Mouse (Mus musculus): ENCODE results near the gene Cped1. TPM values are rescaled to one million over a fixed set of nuclear protein-coding genes. Genes with fewer than 3 reads are reported as not detected.
A peak's percentile ranks its signal among the peaks of the same experiment; 100 is the strongest.

Gene Cped1
- polyA plus RNA-seq, 1 experiment from 2014 or later = 74.8 TPM

DNA sequence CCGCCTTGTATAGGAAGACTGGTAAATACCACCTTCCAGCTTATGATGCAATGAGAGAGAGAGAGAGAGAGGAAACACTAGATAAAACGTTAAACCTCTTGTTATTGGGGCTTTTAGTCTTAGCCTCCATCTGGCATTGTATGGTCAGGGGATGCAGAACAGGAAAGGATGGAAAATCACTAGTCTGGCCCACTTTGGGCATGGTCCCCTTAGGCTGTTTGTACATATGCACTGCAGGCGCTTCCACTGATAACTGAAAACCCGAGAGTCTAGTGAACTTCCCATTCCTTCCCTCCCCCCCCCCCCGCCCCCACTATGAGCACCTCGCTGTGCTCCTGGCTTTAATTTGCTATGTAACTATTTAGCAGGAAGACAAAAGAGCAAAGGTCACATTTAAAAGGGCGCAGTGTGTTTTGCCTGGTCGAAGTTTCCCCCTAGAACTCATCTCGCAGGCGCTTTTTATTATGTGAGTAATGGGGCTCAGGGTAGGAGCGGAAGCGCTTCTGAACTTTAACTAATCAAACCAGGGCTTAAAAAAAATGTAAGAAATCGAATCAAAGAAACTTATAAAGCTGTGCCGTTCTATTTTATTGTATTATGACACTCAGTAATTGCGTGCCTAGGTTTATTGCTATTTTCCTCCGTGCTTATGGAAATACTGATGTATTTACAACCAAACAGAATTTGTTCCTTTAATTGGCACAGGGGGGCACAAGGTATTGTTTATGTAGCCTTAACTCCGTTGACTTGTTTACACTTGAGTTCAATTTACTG lies 40.1 kb downstream of the Cped1 start:
- no peaks in the 10 kb centered on the region for H3K36me3 ChIP-seq (ENCODE audit: control insufficient read depth, insufficient read depth, low read length)
- DNase-seq (ENCODE audit: low spot score) (peak; percentile 73), ATAC-seq (ENCODE audit: insufficient number of reproducible peaks, low FRiP score, low TSS enrichment, low read depth) (peak; percentile 90)
- H3K9ac ChIP-seq (ENCODE audit: low read length) = no peak overlapping the region; the same call in 1 of the 2 replicates
- H3K4me3 ChIP-seq (ENCODE audit: low read depth, low read length) = no peak overlapping the region
- H3K4me1 ChIP-seq (ENCODE audit: control insufficient read depth, insufficient read depth, low read length) = peaks cover 14% of the 10 kb centered on the region
- H3K27me3 ChIP-seq (ENCODE audit: control insufficient read depth, insufficient read depth, low read length) = no peaks in the 10 kb centered on the region
- peak overlapping the region; percentile 36 for H3K4me2 ChIP-seq (ENCODE audit: low read depth, severe bottlenecking)
- 2% methylated on average over 17 of the region's 17 CpGs for WGBS
- H3K27ac ChIP-seq (replicated peaks; ENCODE audit: low read depth, low read length) = peak overlapping the region; percentile 89
- no peaks in the 10 kb centered on the region for H3K9me3 ChIP-seq (ENCODE audit: control insufficient read depth, low read length)

DNA sequence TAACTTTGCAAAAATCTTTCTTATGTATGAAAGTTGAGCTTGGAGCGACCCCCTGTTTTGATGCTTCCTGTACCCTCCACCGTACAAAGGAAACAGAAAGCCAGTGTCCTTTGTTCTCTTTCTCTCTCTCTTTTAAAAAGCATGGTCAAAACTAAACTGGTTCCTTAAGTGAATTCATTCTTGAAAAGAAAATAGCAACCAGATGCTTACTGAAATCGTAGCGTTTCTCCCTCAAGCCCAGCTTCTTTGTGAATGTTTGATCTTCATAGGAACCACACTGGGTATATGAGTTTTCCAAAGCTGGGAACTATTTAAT lies 40.6 kb downstream of the Cped1 start:
- Histone ChIP-seq H3K4me1 (ENCODE audit: control insufficient read depth, insufficient read depth, low read length) (peaks cover 12% of the 10 kb centered on the region), H3K4me2 (ENCODE audit: low read depth, severe bottlenecking) (peak overlapping the region; percentile 36; the same call in 1 of the 2 replicates), H3K9me3 (ENCODE audit: control insufficient read depth, low read length) (no peaks in the 10 kb centered on the region), H3K9ac (ENCODE audit: low read length) (no peak overlapping the region; the same call in 1 of the 2 replicates), H3K4me3 (ENCODE audit: low read depth, low read length) (no peak overlapping the region), H3K27ac (replicated peaks; ENCODE audit: low read depth, low read length) (peak overlapping the region; percentile 89), H3K27me3 (ENCODE audit: control insufficient read depth, insufficient read depth, low read length) (no peaks in the 10 kb centered on the region), H3K36me3 (ENCODE audit: control insufficient read depth, insufficient read depth, low read length) (no peaks in the 10 kb centered on the region)
- 7% methylated on average over 4 of the region's 4 CpGs for WGBS
- ATAC-seq (ENCODE audit: insufficient number of reproducible peaks, low FRiP score, low TSS enrichment, low read depth) (peak; percentile 57), DNase-seq (ENCODE audit: low spot score) (peak; percentile 56)

DNA sequence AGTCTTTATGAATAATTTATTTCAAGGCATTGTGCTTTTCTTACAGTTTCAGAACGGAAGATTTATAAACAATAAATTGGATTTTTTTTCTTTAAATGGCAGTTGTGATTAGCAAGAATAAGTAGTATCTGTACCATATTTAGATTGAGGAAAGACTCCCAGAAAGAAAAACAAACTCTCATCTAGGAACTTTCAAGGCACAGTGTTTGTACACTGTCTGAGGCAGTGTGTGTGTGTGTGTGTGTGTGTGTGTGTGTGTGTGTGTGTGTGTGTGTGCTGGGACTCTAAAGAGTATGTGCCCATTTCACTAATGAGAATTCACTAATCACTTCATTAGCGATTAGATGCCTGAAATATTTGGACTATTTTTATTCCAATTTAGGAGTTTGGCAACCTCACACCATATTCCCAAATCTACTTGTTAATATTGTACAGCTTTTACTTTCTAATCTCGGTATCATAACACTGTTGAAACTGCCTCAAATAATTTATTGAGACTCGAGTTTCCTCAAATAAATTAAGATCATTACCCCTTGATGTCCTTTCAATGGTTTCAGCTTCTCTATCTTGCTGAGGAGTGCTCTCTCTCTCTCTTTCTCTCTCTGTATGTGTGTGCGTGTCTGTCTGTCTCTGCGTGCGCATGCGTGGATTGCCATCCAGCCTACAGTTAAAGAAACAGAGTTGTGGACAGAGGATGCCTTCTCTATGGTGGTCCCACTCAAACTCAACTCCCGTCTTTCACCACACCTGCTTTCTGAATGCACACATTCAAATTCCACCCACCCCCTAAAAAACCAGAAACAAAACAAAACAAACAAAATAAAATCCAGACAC lies 41.3 kb downstream of the Cped1 start:
- H3K9me3 ChIP-seq (ENCODE audit: control insufficient read depth, low read length) = no peaks in the 10 kb centered on the region
- no peak overlapping the region for H3K4me3 ChIP-seq (ENCODE audit: low read depth, low read length)
- peaks cover 12% of the 10 kb centered on the region for H3K4me1 ChIP-seq (ENCODE audit: control insufficient read depth, insufficient read depth, low read length)
- peak overlapping the region; percentile 17 for H3K4me2 ChIP-seq (ENCODE audit: low read depth, severe bottlenecking)
- H3K36me3 ChIP-seq (ENCODE audit: control insufficient read depth, insufficient read depth, low read length) = no peaks in the 10 kb centered on the region
- peak overlapping the region; percentile 72 for H3K27ac ChIP-seq (replicated peaks; ENCODE audit: low read depth, low read length)
- no peak for ATAC-seq (ENCODE audit: insufficient number of reproducible peaks, low FRiP score, low TSS enrichment, low read depth)
- 33% methylated on average over 9 of the region's 9 CpGs for WGBS
- no peaks in the 10 kb centered on the region for H3K27me3 ChIP-seq (ENCODE audit: control insufficient read depth, insufficient read depth, low read length)
- DNase-seq (ENCODE audit: low spot score) = no peak
- no peak overlapping the region for H3K9ac ChIP-seq (ENCODE audit: low read length)

DNA sequence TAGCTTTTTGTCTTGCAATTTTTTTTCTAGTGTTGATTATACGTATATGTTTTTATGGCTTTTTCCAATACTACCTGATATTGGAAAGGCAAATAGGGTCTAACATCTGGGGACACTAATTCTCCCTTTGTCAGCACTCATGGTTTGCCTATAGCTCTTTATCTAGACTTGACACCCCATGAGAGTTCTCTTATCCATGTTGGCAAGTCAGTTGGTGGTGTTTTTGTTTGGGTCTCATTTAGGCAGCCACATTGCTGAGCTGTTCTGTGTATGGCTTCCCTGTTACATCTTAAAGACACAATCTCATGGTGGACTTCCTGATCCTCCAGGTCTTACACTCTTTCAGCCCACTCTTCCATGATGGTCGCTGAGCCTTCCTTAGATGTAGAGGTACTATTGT lies 42.1 kb downstream of the Cped1 start:
- Histone ChIP-seq H3K4me3 (ENCODE audit: low read depth, low read length) (no peak overlapping the region), H3K4me1 (ENCODE audit: control insufficient read depth, insufficient read depth, low read length) (peaks cover 12% of the 10 kb centered on the region), H3K27ac (replicated peaks; ENCODE audit: low read depth, low read length) (0 out of 2 replicates have a peak overlapping the region, but pooled peaks have one; percentile 36), H3K4me2 (ENCODE audit: low read depth, severe bottlenecking) (no peak overlapping the region), H3K27me3 (ENCODE audit: control insufficient read depth, insufficient read depth, low read length) (no peaks in the 10 kb centered on the region), H3K9ac (ENCODE audit: low read length) (no peak overlapping the region), H3K36me3 (ENCODE audit: control insufficient read depth, insufficient read depth, low read length) (no peaks in the 10 kb centered on the region), H3K9me3 (ENCODE audit: control insufficient read depth, low read length) (no peaks in the 10 kb centered on the region)
- WGBS = 77% methylated on average over 2 of the region's 2 CpGs
- no peak for ATAC-seq (ENCODE audit: insufficient number of reproducible peaks, low FRiP score, low TSS enrichment, low read depth)
- no peak for DNase-seq (ENCODE audit: low spot score)

DNA sequence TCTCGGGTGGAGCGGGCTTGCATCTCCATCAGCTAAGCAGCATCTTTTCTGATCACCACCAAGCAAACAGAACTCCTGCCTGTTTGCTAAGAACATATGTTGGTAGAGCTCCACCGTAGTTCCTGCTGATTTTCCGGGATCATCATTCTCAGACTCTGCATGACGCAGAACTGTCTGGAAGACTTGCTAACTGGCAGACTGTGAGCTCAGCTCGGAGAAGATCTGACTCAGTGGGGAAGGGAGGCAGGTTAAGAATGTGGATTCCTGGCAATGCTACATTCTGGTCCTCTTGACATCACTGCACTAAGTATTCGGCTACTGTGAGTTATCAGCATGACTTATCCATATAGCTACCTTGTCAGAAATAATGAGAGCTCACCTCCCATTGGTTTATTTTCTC lies 44.7 kb downstream of the Cped1 start:
- no peaks in the 10 kb centered on the region for H3K27me3 ChIP-seq (ENCODE audit: control insufficient read depth, insufficient read depth, low read length)
- ATAC-seq (ENCODE audit: insufficient number of reproducible peaks, low FRiP score, low TSS enrichment, low read depth) (no peak), DNase-seq (ENCODE audit: low spot score) (no peak)
- H3K4me1 ChIP-seq (ENCODE audit: control insufficient read depth, insufficient read depth, low read length) = peaks cover 8% of the 10 kb centered on the region
- H3K27ac ChIP-seq (replicated peaks; ENCODE audit: low read depth, low read length) = no peak overlapping the region
- no peaks in the 10 kb centered on the region for H3K36me3 ChIP-seq (ENCODE audit: control insufficient read depth, insufficient read depth, low read length)
- no peak overlapping the region for H3K4me2 ChIP-seq (ENCODE audit: low read depth, severe bottlenecking)
- 81% methylated on average over 7 of the region's 7 CpGs for WGBS
- no peaks in the 10 kb centered on the region for H3K9me3 ChIP-seq (ENCODE audit: control insufficient read depth, low read length)
- no peak overlapping the region for H3K9ac ChIP-seq (ENCODE audit: low read length)
- no peak overlapping the region for H3K4me3 ChIP-seq (ENCODE audit: low read depth, low read length)

DNA sequence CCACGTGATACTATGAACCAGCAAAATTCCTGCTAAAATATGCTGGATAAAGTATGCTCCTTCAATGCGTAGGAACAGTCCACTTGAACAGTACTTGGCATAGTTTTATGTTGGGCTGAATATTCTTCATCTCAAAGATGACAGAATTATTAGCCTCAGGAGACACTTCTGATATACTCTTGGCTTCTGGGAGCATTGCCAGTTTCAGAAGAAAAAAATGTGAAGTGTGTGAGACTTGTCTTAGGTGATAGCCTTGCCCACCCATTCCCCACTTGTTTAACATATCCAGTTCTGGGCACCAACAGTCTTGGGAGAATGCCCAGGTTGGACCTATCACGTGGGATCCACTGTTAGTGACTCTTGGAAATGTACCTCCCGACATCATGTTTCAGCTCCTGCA lies 47.5 kb downstream of the Cped1 start:
- H3K4me1 ChIP-seq (ENCODE audit: control insufficient read depth, insufficient read depth, low read length) = peaks cover 4% of the 10 kb centered on the region
- 82% methylated on average over 4 of the region's 4 CpGs for WGBS
- H3K4me2 ChIP-seq (ENCODE audit: low read depth, severe bottlenecking) = no peak overlapping the region
- no peak overlapping the region for H3K9ac ChIP-seq (ENCODE audit: low read length)
- no peak overlapping the region for H3K4me3 ChIP-seq (ENCODE audit: low read depth, low read length)
- H3K27ac ChIP-seq (replicated peaks; ENCODE audit: low read depth, low read length) = no peak overlapping the region
- no peak for DNase-seq (ENCODE audit: low spot score)
- H3K27me3 ChIP-seq (ENCODE audit: control insufficient read depth, insufficient read depth, low read length) = no peaks in the 10 kb centered on the region
- no peaks in the 10 kb centered on the region for H3K9me3 ChIP-seq (ENCODE audit: control insufficient read depth, low read length)
- no peaks in the 10 kb centered on the region for H3K36me3 ChIP-seq (ENCODE audit: control insufficient read depth, insufficient read depth, low read length)
- no peak for ATAC-seq (ENCODE audit: insufficient number of reproducible peaks, low FRiP score, low TSS enrichment, low read depth)

DNA sequence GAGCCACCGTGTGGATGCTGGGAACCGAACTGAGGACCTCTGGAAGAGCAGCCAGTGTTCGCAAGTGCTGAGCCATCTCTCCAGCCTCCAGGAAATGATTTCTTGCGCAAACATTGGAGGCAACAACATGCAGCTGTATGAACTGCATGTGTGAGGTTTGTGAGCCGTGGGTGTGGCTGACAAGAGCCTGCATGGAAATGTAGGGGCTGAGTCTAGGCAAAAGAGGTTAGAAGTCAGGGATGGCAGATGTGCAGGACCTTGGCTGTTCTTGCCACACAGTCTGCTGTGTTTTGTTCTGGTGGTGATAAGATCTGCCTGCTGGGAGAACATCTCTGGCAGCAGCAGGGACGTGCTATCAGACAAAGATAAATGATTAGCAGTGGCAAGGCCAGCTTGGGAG lies 49.7 kb downstream of the Cped1 start:
- Histone ChIP-seq H3K4me3 (ENCODE audit: low read depth, low read length) (no peak overlapping the region), H3K4me1 (ENCODE audit: control insufficient read depth, insufficient read depth, low read length) (no peaks in the 10 kb centered on the region), H3K9ac (ENCODE audit: low read length) (no peak overlapping the region), H3K27ac (replicated peaks; ENCODE audit: low read depth, low read length) (no peak overlapping the region), H3K9me3 (ENCODE audit: control insufficient read depth, low read length) (no peaks in the 10 kb centered on the region), H3K27me3 (ENCODE audit: control insufficient read depth, insufficient read depth, low read length) (no peaks in the 10 kb centered on the region), H3K36me3 (ENCODE audit: control insufficient read depth, insufficient read depth, low read length) (peaks cover 3% of the 10 kb centered on the region; the same call in 1 of the 2 replicates), H3K4me2 (ENCODE audit: low read depth, severe bottlenecking) (no peak overlapping the region)
- ATAC-seq (ENCODE audit: insufficient number of reproducible peaks, low FRiP score, low TSS enrichment, low read depth) (no peak), DNase-seq (ENCODE audit: low spot score) (no peak)
- WGBS = 73% methylated on average over 6 of the region's 6 CpGs

DNA sequence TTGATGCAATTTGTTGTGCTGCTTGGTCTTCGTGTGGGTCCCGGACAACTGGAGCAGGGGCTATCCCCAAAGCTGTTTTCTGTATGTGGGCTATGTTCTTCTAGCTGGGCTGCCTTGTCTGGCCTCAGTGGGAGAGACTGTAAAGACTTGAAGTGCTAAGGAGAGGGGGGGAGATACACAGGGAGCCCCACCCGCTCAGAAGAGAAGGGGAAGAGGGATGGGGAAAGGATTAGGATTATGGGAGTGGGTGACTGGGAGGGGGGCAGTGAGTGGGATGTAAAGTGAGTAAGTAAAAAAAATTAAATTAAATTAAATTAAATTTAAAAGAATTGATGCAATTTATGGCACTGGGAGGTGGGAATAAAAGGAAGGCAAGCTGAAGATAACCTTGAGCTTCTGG lies 50.2 kb downstream of the Cped1 start:
- no peaks in the 10 kb centered on the region for H3K9me3 ChIP-seq (ENCODE audit: control insufficient read depth, low read length)
- no peaks in the 10 kb centered on the region for H3K27me3 ChIP-seq (ENCODE audit: control insufficient read depth, insufficient read depth, low read length)
- no peak overlapping the region for H3K27ac ChIP-seq (replicated peaks; ENCODE audit: low read depth, low read length)
- H3K4me1 ChIP-seq (ENCODE audit: control insufficient read depth, insufficient read depth, low read length) = no peaks in the 10 kb centered on the region
- H3K36me3 ChIP-seq (ENCODE audit: control insufficient read depth, insufficient read depth, low read length) = peaks cover 3% of the 10 kb centered on the region; the same call in 1 of the 2 replicates
- WGBS = 88% methylated on average over 3 of the region's 3 CpGs
- no peak overlapping the region for H3K9ac ChIP-seq (ENCODE audit: low read length)
- no peak overlapping the region for H3K4me3 ChIP-seq (ENCODE audit: low read depth, low read length)
- H3K4me2 ChIP-seq (ENCODE audit: low read depth, severe bottlenecking) = no peak overlapping the region
- no peak for DNase-seq (ENCODE audit: low spot score)
- no peak for ATAC-seq (ENCODE audit: insufficient number of reproducible peaks, low FRiP score, low TSS enrichment, low read depth)

Data from limb, embryonic 11.5 days (tissue).